Mouse (Mus musculus): ENCODE results near the gene Scarb1. TPM values are rescaled to one million over a fixed set of nuclear protein-coding genes. Genes with fewer than 3 reads are reported as not detected.
A peak's percentile ranks its signal among the peaks of the same experiment; 100 is the strongest.

Scarb1 gene
- total RNA-seq, 1 experiment from 2014 or later, result 1,757 TPM

DNA sequence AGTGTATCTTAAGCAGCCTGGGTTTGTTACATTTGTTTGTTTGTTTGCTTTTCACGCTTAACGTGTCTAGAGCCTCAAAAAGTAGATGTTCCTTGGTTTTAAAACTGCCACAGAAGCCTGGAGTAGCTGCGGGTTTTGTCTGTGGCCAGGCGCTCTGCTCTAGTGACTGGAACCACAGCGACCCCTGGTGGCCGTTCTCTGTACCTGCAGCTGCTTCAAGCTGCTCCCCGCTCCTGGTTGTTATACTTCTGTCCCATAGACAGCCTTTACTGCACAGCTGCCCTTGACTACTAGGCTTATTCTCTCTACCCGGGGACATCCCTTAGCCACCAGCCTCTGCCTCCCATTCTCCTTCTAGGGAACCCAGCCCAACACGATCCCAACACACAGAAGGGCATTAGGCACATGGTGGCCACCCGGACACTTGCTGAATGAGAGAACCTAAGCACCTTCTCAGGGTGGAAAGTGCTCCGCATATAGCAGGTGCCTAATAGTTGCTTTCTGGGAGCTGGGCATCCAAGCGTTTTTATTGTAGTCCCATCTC lies 70.2 kb downstream of the Scarb1 start:
- peak; percentile 86 for DNase-seq

DNA sequence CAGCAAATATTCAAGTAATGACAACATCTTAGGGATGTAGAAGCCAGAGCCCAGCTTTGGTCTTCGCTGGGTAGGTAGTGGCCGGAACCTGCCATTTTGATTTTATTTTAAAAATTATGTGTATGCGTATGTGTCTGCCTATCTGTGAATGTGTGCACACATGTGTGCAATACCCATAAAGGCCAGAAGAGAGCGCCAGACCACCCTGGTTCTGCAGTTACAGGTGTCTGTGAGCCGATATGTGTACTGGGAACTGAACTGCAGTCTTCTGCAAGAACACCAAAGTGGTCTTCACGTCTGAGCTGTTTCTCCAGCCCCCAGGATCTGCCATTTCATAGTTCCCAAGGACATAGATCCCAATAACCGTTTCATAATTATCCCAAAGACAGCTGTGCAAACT lies 71.1 kb downstream of the Scarb1 start:
- DNase-seq, result no peak

DNA sequence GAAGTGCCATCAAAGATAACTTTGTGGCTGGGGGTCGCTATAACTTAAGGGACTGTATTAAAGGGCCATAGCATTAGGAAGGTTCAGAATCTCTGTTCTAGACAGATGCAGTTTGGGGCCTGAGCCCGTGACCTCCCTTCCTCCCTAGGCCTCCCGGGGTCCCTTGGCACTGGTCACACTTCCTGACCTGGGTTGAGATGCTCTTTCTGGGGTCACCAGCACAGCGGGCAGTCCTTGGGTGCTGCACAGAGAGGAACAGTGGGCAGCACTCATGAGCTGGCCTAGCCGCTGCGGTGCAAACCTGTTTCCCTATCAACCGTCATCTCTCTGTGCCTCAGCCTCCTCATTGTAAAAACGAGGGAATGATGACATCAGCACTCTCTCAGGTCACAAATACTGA lies 71.5 kb downstream of the Scarb1 start:
- no peak for DNase-seq

DNA sequence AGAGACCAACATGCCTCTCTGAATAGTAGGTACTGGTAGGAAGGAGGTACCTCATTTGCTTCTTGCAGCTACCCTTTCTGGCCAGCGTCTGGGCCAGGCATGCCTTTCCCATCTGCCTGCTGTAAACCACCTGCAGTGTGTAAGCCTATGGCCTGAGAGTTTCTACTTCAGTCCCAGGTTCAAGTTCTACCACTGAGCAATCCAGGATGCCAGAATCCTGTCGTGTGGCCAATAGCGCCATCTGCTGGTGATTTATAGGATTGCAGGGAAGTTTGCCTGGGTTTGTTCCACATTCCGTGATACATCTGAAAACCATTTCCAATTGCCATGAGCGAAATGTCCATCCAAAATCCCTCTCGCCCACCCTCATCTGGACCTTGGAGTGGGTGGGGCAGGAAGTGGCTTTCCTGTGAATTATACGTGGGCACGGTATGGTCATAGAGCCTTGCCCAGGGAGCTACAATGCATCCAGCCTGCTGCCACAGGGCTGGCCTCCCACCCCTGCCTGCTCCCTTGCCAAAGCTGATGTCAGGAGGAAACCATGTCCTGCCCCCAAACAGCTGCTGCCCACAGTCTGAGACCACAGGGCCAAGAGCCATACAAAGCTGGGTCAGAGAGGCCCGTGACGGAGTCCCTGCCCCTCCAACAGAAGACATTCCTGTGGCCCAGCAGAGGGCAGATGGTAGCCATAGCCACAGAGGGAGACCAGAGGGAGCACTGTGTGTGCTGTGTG lies 72.7 kb downstream of the Scarb1 start:
- peak; percentile 86 for DNase-seq

DNA sequence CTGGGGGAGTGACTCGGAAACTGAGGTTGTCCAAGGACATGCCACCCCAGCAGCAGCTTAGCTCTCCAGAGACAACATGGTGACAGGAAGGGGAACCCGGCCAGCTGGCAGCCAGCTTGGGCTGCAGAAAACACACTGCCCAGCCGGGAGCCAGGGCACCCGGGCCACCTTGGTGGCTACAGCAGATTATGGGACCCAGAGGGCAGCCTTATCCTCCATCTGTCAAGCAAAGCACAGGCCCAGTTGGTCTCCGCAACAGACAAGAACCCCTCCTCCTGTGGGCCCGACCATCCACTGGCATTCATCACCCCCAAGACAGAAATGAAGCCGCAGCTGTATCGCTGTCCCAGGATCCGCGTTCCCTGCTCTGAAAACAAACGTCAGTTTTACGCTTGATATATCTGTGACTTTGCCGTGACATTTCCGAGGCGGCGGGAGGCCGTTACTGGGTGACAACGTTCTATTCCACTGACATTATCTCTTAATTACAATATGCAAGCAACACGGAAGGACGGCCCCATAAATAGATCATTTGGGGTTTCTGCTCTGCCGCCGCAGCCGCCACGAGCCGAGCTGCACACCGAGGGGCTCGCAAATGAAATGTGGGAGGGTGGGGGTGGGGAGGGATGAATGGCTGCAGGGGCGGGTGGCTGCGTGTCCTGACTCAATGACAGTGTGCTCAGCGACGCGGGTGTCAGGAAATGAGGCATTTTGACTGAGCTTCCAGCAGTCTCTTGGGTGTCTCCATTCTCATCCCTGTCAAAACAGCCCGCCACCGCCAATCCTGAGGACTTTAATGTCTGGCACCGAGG lies 73.5 kb downstream of the Scarb1 start:
- peak; percentile 91 for DNase-seq

DNA sequence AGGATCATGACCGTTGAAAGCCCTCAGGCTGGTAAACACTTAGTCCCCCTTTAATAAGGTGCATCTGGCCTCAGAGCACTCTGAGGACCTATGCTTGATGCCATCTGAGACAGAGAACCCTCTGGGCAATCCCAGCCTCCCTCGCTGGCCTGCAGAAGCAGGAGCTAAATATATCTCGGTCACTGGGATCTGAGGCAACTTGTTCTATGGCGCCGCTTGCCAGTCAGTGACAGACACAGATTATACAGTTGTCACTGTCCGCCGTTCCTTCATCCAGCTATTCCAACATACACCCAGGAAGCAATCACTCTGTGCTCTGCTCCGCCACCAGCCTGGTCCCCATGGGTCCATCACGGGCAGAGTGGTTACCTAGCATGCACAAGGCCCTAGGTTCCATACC lies 74.8 kb downstream of the Scarb1 start:
- peak; percentile 26 for DNase-seq

DNA sequence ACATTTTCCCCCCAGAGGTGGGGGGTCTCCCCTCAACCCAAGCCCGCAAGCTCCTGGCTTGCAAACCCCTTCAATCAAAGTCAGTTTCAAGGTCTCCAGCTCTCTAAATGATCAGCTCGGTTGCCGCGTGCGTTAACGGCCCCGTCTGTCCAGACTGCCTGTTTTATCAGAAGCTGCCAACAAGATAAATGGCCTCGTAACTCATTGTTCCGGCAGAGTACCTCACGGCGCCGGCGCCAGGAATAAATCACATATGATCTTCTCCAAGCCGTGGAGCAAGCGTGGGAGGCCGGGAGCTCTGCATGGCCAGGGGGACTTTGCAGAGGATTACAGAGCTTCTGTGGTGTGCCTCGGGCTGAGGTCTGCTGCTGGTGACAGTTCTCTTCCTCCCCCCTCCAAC lies 76.2 kb downstream of the Scarb1 start:
- DNase-seq, result peak; percentile 91

DNA sequence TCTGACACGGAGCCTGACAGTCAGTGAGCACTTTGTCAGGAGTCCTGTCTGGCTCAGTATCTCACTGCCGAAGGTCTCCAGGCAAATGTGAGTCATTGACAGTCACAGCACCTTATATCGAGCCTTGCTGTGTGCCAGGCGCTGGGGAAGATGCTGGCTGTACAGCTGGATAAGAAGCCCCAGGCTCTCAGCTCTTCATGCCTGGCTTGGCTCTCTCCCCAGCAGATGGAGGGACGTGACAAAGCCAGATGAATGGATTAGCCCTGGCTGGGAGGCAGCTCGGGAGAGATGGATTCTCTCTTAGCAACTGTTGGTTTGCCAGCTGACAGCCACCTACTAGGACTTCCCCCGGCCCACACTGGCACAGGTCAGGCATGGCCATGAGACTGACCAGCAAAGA lies 78.3 kb downstream of the Scarb1 start:
- DNase-seq, result peak; percentile 60

DNA sequence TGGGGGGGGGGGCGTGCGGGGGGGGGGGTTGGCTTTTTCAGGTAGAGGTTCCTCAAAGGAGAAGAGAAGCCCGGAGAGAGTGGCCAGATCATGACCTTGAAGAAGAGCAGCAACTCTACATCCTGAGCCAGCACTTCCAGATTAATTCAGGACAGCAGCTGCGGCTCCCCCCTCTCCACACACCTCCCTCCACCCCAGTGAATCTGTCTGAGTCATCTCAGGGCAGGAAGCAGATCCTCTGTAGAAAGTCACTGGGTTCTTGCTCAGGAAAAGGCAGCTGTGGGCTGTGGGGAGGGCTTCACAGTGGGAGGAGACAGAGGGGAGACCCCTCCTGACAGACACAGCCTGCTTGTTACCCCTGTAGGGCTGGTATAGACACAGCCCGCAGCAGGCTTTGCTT lies 87.0 kb downstream of the Scarb1 start:
- DNase-seq, result peak; percentile 62

DNA sequence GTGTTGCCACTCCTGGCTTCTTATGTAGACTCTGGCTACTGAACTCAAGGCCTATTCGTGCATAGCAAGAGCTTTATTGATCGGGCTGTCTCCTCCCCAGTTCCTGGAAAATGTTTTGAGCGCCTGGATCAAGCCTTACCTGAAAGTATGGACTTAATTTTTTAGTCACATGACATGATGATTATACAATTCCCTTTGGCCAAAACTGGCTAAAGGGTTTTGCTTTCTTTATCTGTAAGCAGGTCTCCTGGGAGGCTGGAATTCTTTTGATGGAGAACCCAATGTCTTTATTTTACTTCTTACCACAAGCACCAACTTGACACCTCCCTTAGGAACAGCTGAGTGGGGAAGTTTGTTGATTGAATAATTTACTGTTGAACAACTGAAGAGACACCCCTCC lies 87.4 kb downstream of the Scarb1 start:
- no peak for DNase-seq

DNA sequence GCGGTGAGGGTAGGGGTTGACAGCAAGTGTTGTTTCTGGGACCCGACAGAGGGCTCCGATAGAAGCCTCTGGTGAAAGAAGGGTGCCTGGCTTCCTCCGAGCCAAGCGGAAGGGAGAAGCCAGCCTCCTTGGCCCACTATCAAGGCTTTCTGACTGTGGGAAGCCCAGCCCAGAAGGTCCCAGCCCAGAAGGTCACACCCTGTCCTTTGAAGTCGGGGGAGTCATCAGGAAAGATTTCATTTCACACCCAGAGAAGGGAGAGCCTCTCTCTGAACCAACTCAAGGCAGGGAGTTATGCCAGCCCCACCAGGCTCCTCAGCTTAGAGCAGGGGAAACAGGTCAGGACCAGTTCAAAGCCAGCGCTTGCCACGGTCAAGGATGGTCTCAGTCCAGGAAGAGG lies 88.2 kb downstream of the Scarb1 start:
- DNase-seq, result peak; percentile 94

DNA sequence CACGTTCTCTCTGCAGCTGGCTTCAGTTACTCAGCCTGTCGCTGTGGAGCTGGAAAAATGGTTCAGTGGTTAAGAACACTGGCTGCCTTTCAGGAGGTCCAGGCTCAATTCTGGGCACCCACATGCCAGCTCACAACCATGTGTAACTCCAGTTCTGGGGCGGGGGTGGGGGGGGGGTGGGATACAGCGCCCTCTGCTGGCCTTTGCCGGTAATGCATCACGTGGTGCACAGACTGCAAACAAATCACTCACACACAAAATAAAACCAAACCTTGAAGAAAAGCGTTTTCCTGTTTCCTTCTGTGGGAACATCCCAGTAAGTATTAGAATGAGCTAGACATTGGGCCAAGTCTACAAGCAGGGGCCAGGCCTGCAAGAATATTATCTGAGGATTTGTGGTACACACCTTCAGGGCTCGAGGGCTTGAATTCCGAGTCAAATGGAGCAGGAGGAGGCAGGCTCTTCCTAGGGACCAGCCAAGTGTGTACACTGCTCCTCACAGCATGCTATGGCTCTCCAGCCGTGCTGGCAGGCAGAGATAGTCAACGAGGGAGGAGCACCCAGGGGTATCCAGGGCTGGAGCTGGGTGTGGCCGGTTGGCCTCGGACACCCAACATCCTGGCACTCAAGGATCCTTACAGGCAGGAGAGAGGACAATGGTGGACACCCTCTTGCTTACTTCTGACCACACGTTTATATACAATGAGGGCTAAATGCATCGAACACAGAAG lies 88.8 kb downstream of the Scarb1 start:
- peak; percentile 77 for DNase-seq

DNA sequence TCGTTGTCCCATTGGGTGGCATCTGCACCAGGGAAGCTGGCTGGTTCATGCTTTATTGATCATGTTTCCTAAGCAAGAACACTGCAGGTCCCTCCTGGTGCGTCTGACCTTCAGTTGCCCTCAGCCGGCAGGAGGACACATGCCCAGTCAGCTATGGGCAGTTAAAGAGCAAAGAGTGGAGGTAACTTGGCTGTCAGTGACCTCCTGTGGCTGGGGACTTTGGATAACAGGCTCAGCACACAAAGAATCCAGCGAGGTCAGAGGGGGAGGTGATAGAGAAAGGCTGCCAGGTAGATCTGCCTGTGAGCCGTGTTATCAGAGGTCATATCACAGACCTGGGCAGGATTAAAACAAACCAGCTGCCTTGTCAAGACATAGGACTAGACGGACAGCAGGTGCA lies 91.7 kb downstream of the Scarb1 start:
- DNase-seq, result no peak

DNA sequence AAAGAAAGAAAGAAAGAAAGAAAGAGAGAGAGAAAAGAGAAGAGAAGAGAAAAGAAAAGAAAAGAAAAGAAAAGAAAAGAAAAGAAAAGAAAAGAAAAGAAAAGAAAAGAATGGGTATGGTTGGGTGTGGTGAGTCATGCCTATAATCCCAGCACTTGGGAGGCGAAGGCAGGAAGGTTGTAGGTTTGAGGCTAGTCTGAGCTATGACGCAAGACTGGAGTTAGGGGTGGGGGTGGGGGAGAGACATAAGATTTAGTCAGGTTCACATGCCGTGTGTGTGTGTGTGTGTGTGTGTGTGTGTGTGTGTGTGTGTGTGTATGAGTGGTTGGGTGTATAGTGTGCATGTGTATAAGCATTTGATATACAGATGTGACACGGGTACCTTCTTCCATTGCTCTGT lies 94.2 kb downstream of the Scarb1 start:
- no peak for DNase-seq

DNA sequence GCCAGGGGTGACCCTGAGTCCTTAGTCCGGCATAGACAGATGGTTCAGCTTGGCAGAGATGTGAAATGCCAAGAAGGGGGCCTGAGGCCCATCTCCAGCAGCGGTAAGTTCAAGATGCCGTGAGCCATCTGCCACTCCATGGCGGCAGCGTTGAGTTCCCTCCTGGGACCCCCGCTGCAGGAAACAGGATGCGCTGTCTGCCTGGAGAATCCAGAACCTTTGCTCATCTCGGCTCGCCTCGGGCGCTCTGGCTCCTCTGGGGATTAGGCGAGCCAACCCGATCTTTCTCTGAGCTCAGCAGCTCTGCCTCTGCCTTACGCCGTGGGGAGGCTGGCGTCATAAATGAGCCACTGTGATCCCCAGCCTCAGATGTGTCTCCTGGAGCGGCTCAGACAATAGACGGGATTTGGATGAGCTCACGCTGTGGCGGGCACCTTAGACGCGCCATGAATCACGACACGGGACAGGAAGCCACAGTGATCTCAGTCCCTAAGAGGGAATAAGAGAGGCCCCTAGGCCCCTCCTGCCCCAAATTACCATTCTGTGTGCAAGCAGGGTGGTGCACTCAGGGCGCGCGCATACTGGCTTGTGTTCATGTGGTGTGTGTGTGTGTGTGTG lies 95.3 kb downstream of the Scarb1 start:
- DNase-seq, result peak; percentile 86

DNA sequence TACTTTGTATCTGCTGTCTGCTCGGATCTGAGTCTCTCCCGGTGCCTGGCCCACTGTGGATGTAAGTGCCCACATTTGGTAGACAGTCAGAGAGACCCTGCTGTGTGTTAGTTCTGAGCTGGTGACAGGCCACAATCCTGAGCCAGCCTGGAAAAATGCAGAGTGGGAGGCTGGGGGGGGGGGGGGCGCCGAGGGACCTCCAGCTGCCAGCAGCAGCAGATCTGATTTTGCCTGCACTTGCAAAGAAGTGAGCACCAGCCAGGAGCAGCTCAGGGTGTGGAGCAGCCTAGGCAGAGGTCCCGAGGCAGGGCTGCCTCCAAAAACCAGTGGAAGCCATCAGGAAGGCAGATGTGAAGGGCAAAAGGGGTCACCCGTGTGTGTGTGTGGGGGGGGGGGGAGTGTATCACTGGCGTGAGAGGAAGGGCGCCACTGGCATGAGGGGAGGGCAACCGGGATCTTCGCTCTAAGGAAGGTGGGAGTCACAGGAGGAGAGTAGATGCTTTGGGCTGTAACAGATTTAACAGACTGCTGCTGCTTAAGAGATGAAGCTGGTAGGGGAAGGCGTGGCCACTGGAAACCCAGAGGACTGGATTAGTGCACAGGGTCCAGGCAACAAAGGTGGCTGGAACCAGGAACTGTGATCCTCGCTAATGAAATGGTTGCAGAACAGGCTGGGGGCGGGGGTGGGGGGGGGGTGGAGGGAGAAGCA lies 95.9 kb downstream of the Scarb1 start:
- DNase-seq, result no peak

DNA sequence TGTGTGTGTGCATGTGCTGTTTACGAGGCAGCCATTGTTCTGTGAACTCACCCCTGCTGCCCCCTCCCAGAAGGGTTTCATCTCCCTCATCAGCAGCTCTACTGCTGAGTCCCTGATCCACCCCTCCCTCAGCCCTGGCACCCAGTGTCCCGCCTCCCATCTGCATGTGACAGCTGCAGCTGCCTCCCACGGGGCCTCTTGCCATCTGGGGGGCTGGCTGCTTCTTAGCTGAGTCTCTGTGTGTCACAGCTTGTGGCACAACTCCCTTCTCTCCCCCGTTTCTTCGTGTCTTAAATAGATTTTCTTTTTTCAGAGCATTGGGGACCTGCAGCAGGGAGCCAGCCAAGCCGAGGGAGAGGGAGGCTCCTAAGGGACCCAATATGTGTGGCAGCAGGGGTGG lies 97.0 kb downstream of the Scarb1 start:
- DNase-seq, result no peak

DNA sequence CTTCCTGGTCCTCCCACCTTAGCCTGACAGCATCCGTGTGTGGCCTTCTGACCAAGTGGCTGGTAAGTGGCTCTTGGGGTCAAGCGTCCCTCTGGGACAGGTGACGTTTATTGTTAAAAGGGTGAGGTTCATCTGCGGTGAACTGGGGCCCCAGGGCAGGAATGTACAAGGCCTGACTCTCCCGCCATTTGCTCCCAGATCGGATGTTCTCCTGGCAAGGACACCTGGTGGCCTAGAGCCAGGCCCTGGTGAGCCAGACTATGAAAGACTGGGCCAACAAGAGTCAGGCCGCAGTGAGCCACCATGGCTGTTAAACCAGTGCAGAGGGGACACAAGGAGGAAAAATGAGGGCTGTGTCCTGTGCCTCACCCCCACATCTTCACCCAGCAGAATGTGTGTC lies 98.8 kb downstream of the Scarb1 start:
- DNase-seq, result peak; percentile 76

DNA sequence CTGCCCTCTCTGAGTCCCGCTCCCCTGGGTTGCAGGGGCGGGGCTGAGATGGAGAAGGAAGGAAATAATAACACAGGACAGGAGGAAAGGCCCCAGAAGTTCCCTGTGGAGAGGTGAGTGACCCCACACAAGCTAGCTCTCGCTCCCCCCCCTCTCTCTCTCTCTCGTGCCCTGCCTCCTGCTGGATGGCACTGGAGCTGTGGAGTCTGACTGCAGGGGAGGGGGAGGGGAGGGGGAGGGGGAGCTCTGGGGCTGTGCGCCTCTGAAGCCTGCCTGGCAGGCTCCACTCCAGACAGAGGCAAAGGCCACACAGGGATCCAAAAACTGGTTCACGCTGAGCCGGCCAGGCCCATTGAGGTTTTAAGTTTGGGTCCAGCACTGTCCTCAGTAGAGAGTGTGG lies 99.3 kb downstream of the Scarb1 start:
- DNase-seq, result peak; percentile 47

DNA sequence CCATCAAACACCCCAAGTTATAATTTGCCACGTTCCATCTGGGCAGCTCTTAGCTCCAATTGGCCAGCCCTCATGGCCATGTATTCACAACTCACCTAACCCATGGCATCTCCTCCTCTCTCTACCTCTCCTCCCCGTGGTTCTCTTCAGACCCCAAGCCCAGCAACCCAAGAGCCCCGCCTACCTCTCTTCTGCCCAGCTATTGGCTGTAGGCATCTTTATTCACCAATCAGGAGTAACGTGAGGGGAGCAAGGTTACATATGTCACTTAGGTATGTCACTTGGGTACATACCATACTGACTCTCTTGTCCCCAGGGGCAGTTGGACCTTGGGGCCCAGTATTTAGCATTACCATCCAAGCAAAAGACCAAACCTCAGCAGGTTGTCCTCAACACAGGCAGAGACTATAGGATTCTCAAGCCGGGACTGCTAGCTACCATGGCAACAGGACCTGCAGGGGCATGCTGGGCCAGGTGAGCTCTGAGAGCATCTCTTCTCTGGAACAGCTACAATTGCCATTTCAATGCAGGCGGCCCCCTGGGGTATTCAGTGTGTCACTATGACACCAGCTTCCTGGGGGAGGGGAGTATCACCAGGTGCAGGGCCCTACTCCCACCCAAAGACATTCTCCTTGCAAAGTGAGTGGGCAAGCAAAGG lies 100.6 kb downstream of the Scarb1 start:
- no peak for DNase-seq

DNA sequence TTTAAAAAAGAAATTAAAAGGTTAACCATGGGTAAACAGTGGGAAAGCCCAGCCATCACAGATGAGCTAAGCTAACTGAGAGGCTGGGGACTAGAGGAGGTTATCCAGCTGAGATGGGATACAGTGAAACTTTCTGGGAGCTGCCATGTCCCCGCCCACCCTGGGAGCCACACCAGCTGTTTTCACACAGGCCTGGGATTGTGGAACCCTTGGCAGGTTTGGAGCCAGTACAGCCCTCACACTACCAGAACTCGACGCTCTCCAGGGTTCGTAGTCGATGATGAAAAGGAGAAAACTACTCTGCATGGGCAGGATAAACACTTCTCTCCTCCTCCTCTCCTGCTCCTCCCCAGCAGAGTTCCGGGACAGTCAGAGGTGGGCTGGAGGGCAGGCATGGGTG lies 105.0 kb downstream of the Scarb1 start:
- DNase-seq, result no peak
